14 mouse cellular contexts compared by ENCODE assay signal in the genomic region with DNA sequence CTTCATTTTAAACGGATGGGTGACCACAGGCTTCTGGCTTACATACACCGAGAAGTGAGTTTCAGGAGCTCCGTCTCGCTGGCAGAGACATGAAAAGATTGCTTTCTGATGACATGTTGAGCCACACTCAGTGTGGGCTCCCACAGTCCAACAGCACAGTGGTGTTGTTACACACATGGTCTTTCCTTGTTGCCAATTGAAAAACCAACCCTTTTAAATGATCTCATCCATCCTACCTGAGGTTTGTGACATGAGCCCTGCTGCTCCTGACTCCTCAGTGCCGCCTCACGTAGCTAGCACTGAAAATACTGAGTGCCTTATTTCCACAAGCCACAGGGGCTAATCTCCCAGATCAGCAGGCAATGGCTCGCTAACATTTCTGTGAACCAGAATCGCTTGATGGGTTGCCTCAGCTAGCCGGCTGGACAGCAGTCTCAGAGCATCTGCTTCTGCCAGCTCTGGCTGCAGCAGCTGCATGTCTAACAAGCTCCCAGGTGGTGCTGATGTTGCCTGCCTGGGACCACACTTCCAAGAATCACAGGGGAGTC. TPM values are rescaled to one million over a fixed set of nuclear protein-coding genes. Genes with fewer than 3 reads are reported as not detected.
DNase-seq lines count a peak whose midpoint lies in the region; ATAC-seq and TF ChIP-seq lines count a peak whose summit lies in the region.
"Had no signal": no experiment of that assay in that cellular context is flagged by ENCODE, and none has a peak within 500 bp of the region (broad histone marks: within the 10 kb centered on the region; RNA-seq: fewer than 3 reads in every experiment).

No protein-coding gene starts in this region.

- no peaks in the 10 kb centered on the region for H3K9me3 ChIP-seq in forebrain, embryonic 16.5 days (ENCODE audit: control insufficient read depth, low read length)
- H3K9me3 ChIP-seq in forebrain, embryonic 15.5 days, result no peaks in the 10 kb centered on the region
- H3K9me3 ChIP-seq in midbrain, embryonic 14.5 days (ENCODE audit: control insufficient read depth, low read length), result no peaks in the 10 kb centered on the region
- H3K9me3 ChIP-seq: embryonic facial prominence, embryonic 15.5 days had no signal

- no peak overlapping the region for H3K4me3 ChIP-seq in forebrain, embryonic 16.5 days (replicated peaks; ENCODE audit: low read length)
- H3K4me3 ChIP-seq in forebrain, embryonic 15.5 days, result no peak overlapping the region
- no peak overlapping the region for H3K4me3 ChIP-seq in testis, adult 2 months (ENCODE audit: control insufficient read depth, low read depth, low read length)
- no peak overlapping the region for H3K4me3 ChIP-seq in midbrain, embryonic 14.5 days (replicated peaks; ENCODE audit: low read depth, low read length)
- H3K4me3 ChIP-seq: embryonic facial prominence, embryonic 15.5 days had no signal

- no peak for TF ChIP-seq CTCF in testis, adult 2 months (IDR thresholded peaks at IDR 0.05; ENCODE audit: control insufficient read depth, insufficient read depth, insufficient replicate concordance, low read depth, low read length)

- ATAC-seq in forebrain, embryonic 16.5 days, result peak; percentile 22; the same call in 1 of the 2 replicates
- ATAC-seq in forebrain, embryonic 15.5 days (replicated peaks), result no peak
- no peak for ATAC-seq in midbrain, embryonic 14.5 days (ENCODE audit: low FRiP score, low TSS enrichment)

- no peak overlapping the region for H3K27ac ChIP-seq in forebrain, embryonic 16.5 days (ENCODE audit: low read length)
- H3K27ac ChIP-seq in forebrain, embryonic 15.5 days (replicated peaks), result no peak overlapping the region
- 0 out of 2 replicates have a peak overlapping the region, but pooled peaks have one; percentile 16 for H3K27ac ChIP-seq in testis, adult 2 months (ENCODE audit: control insufficient read depth, insufficient read depth, low read depth, low read length)
- H3K27ac ChIP-seq in midbrain, embryonic 14.5 days (replicated peaks; ENCODE audit: low read depth, low read length), result peak overlapping the region; percentile 62; the same call in 1 of the 2 replicates
- H3K27ac ChIP-seq: embryonic facial prominence, embryonic 15.5 days; stomach, postnatal 0 days had no signal

- H3K9ac ChIP-seq in forebrain, embryonic 16.5 days (replicated peaks; ENCODE audit: low read depth, low read length), result no peak overlapping the region
- no peak overlapping the region for H3K9ac ChIP-seq in forebrain, embryonic 15.5 days (replicated peaks)
- H3K9ac ChIP-seq in midbrain, embryonic 14.5 days (replicated peaks; ENCODE audit: low read length), result no peak overlapping the region; the same call in 1 of the 2 replicates
- H3K9ac ChIP-seq: embryonic facial prominence, embryonic 15.5 days had no signal

- no peak for TF ChIP-seq POLR2A in testis, adult 2 months (IDR thresholded peaks at IDR 0.05; ENCODE audit: control insufficient read depth, low read depth, low read length)

- WGBS in forebrain, embryonic 16.5 days, result 49% methylated on average over 9 of the region's 9 CpGs
- WGBS in forebrain, embryonic 15.5 days, result 60% methylated on average over 9 of the region's 9 CpGs
- WGBS in midbrain, embryonic 14.5 days, result 39% methylated on average over 9 of the region's 9 CpGs

- H3K36me3 ChIP-seq in forebrain, embryonic 16.5 days (ENCODE audit: control insufficient read depth, insufficient read depth), result 0 out of 2 replicates have a peak, but pooled peaks cover 3% of the 10 kb centered on the region
- peaks cover 3% of the 10 kb centered on the region for H3K36me3 ChIP-seq in forebrain, embryonic 15.5 days
- no peaks in the 10 kb centered on the region for H3K36me3 ChIP-seq in testis, adult 2 months (ENCODE audit: control insufficient read depth, insufficient read depth, low read length)
- no peaks in the 10 kb centered on the region for H3K36me3 ChIP-seq in midbrain, embryonic 14.5 days (ENCODE audit: control insufficient read depth, insufficient read depth, low read length)

- H3K4me2 ChIP-seq in forebrain, embryonic 16.5 days (ENCODE audit: low read length), result no peak overlapping the region
- no peak overlapping the region for H3K4me2 ChIP-seq in forebrain, embryonic 15.5 days (replicated peaks)
- 0 out of 2 replicates have a peak overlapping the region, but pooled peaks have one; percentile 23 for H3K4me2 ChIP-seq in midbrain, embryonic 14.5 days (ENCODE audit: low read length)
- H3K4me2 ChIP-seq: embryonic facial prominence, embryonic 15.5 days; liver, embryonic 11.5 days had no signal

- H3K27me3 ChIP-seq in forebrain, embryonic 16.5 days (replicated peaks; ENCODE audit: control insufficient read depth, insufficient read depth, low read length), result no peaks in the 10 kb centered on the region
- H3K27me3 ChIP-seq in forebrain, embryonic 15.5 days, result no peaks in the 10 kb centered on the region
- H3K27me3 ChIP-seq in testis, adult 2 months (ENCODE audit: control insufficient read depth, insufficient read depth, low read length), result no peaks in the 10 kb centered on the region
- H3K27me3 ChIP-seq in midbrain, embryonic 14.5 days (ENCODE audit: control insufficient read depth, insufficient read depth, low read length), result no peaks in the 10 kb centered on the region
- H3K27me3 ChIP-seq: embryonic facial prominence, embryonic 15.5 days had no signal

- H3K4me1 ChIP-seq in forebrain, embryonic 16.5 days (replicated peaks; ENCODE audit: control insufficient read depth, insufficient read depth, low read length), result peaks cover 2% of the 10 kb centered on the region; the same call in 1 of the 2 replicates
- H3K4me1 ChIP-seq in forebrain, embryonic 15.5 days, result peaks cover 2% of the 10 kb centered on the region; the same call in 1 of the 2 replicates
- no peaks in the 10 kb centered on the region; the same call in 1 of the 2 replicates for H3K4me1 ChIP-seq in testis, adult 2 months (ENCODE audit: control insufficient read depth, insufficient read depth, low read length)
- peaks cover 5% of the 10 kb centered on the region; the same call in 1 of the 2 replicates for H3K4me1 ChIP-seq in midbrain, embryonic 14.5 days (ENCODE audit: control insufficient read depth, insufficient read depth, low read length)

- DNase-seq in testis, postnatal 10 days (ENCODE audit: low spot score), result no peak
- DNase-seq in midbrain, embryonic 14.5 days, result peak; percentile 51
- no peak for DNase-seq in kidney, adult 11 months
- no peak for DNase-seq in frontal cortex, postnatal 10 days (ENCODE audit: low spot score in 2 of 2)
- no peak for DNase-seq in thymus, postnatal 36 days
- DNase-seq: adrenal gland, postnatal 10 days; gastrocnemius, postnatal 36 days; lung, postnatal 36 days had no signal

RNA-seq across cellular contexts. Expression of a gene that starts 50.2 kb away (rescaled TPM):
- polyA plus RNA-seq in forebrain, embryonic 16.5 days (2015; fragmentation: Nextera tagmentation; extraction: Ambion mirVana), result 8.9 and 11.7 TPM in 2 replicates
- polyA plus RNA-seq in forebrain, embryonic 15.5 days (2015; fragmentation: Nextera tagmentation; extraction: Ambion mirVana), result 10.0 and 10.2 TPM in 2 replicates
- polyA plus RNA-seq in testis, adult 2 months (2012; rRNA removed), result 5.0 and 9.8 TPM in 2 replicates
- 9.0 and 16.9 TPM in 2 replicates for polyA plus RNA-seq in midbrain, embryonic 14.5 days (2014; fragmentation: Nextera tagmentation; extraction: Ambion mirVana)

Comparison
In these comparisons a context has a peak if more than half of its experiments do, and no peak if none do; other contexts are left out.
1. H3K27ac ChIP-seq: peak in testis, adult 2 months (single experiment) and midbrain, embryonic 14.5 days (single experiment); none in forebrain, embryonic 16.5 days (single experiment) and forebrain, embryonic 15.5 days (single experiment).